Mouse (Mus musculus) T-helper 17 cell (primary cell): ENCODE data around the gene Bmp2k.

Experiments used
- in situ Hi-C, 2 experiments: fragments of 300-600 bp; cut with MboI, MseI; formaldehyde crosslinking; loops; 1 replicate in 1 of 2; 2 replicates in 1 of 2; pipeline ENCODE4 v1.15.1; 2025; ENCODE audit warnings: high pct_unique_total_duplicates in 2 of 2

The Bmp2k gene

GRCm38 (mm10) chr5:96970472-96970848, 27.0 kb upstream of the Bmp2k start:
- in situ Hi-C loops = no loop called here

DNA sequence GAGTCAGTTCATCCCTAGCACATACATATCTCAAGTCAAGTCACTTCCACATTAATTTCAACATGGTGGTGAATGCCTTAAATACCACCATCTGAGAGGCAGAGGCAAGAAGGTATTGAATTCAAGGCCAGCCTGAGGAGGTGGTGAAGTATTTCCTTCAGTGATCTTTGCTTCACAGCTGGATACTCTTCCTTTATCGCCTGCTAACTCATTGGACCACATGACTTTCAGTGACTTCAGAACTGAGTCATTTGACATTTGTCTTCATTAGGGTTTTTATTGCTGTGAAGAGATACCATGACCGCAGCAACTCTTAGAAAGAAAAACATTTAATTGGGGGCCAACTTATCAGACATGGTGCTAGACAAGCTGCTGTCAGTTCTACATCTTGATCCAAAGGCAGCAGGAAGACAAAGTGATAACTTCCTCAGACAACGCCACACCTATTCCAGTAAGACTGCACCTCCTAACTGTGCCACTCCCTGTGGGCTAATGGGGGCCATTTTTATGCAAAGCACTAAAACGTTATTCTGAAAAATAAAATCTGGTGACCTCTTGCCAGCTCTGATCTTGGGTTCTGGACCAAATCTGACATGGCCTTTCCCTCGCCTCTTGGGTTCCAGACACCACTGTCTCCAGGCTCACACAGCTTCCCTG, 24.9 kb upstream of the Bmp2k start:
- in situ Hi-C loops = no loop called here

- in situ Hi-C loops = no loop called here
These were observed 23.8 kb upstream of the Bmp2k start for GRCm38 (mm10) chr5:96973714-96974113.

GRCm38 (mm10) chr5:96974661-96975060, 22.8 kb upstream of the Bmp2k start:
- in situ Hi-C loops = no loop called here

GRCm38 (mm10) chr5:96975112-96975511, 22.4 kb upstream of the Bmp2k start:
- in situ Hi-C loops = no loop called here

DNA sequence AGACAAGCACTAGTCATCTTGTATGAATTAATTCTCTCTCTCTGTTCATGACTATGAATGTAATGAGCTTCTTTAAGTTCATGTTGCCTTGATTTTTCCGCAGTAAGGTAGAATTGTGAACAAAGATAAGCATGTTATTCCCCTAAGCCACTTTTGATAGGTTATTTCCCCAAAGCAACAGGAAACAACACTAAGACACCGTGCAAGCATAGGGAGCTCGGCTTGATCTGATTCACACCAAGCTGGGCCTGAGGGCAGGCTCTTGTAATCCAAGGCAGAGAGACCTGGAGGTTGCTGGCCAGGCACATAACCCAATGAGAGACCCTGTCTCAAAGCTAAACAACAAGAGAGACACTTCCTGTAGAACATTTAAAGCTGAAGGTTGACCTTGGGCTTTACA, 21.3 kb upstream of the Bmp2k start:
- in situ Hi-C loops = no loop called here

DNA sequence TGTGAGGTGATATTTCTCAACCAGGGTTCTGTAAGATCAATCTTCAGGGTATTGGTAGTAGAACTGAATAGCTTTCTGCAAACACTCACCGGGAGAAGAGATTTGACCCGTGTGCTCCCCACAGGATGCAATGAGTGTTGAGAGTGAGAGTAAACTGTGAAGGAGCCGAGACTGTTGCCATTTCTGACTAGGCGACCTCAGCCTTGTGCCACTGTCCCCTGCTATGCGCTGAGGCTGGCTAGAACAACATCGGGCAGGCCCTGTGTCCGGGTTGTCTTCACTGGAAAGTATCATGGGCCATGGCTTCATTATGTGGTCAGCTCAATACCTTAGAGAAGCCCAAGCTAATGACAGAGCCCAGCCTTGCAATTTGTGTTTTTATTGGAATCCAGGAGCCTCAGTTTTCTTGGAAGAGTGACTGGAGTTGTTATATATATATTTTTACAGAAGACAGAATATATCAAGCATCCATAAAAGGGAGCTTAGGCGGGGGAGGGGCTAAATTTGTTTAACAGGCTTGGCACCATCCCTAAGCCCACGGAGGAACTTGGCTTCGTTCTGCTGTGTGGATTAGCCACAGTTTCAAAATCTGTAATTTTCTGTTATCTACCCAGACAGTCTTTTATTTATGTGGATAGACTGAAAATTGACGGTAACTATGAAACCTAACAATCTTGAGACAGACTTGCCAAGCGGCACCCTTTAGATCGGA, 18.0 kb upstream of the Bmp2k start:
- in situ Hi-C loops = no loop called here

DNA sequence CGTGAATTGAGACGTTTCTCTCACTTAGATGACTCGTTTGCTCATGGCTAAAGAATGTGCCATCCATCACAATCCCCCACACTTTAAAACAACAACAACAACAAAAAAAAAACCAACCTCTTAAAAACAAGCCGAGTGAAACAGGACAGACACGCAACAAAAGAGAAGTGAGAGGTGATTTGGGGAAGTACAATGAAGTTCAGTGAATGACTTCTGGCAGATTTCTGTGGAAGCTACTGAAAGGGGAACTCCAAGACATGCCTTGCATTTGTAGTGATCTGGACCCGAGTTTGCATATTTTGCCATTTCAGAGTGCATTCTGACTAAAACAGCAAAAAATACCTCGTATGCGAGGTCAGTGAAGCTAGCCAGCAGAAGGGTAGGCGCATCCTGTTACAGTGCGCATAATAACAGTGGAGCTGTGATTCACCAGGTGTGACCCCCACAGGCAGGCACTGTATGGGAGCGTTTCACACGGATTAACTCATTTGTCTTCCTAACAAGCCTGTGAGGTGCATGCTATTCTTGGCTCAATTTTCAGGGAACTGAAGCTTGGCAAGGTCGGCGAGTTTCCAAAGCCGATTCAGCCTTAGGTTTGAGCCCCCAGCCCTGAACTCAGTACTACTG, 17.4 kb upstream of the Bmp2k start:
- in situ Hi-C loops = no loop called here

- in situ Hi-C loops = no loop called here
These were observed 15.5 kb upstream of the Bmp2k start for GRCm38 (mm10) chr5:96981987-96982386.

DNA sequence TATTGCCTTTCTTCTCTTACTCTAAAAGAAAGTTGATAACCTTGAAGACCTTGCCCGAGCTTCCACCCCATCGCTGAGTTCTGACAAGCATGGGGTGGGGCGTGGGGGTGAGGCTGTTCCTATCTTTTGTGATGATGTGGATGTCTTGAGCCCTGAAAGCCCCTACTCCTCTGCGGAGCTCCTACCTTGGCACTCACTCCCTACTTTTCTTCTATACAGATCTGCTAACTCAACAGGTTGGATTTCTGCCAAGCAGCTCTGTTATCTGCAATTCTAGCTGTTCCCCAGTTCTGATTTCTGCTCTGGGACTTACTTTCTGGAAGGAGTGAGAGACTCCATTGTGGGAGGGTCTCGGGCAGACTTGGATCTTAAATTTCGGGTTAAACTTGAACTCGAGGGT, 14.3 kb upstream of the Bmp2k start:
- in situ Hi-C loops = no loop called here

- in situ Hi-C loops = no loop called here
These were observed 10.6 kb upstream of the Bmp2k start for GRCm38 (mm10) chr5:96986850-96987249.

DNA sequence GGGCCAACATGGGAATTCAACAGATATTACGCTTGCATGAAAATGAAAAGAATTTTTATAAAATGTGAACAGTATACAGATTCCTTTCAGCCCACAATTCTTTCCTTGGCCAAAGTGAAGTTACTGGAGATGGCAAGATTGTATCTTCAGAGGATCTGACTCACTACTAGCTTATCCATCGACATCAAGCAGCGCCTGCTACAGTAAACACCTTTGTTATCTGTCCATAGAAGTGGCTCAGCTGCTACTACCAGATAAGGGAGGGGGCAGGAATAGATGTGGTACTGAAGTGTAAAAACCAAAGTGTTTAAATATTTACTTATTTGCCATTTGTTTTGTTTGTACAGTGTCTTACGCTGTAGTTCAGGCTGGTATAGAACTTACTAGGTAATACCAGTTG, 8.6 kb upstream of the Bmp2k start:
- in situ Hi-C loops = no loop called here

DNA sequence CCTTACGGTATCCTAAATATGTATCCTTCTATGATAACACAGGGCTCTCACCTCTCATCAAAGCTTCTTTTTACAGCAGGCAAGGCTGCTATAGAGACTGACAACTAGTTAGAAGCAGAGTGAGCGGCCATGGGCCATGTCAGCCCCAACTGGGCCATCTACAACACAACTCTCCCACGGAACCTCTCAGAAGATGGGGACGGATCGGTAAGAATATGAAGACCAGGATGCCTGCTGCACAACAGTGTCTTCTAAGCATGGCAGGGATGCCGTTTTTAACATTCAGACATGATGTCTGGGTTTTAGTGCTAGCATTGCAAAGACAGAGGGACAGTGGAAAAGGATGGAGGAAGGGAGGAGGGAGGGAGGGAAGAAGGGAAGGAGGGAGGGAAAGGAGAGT, 6.3 kb upstream of the Bmp2k start:
- in situ Hi-C loops = no loop called here

- in situ Hi-C loops = no loop called here
These were observed 4.8 kb upstream of the Bmp2k start for GRCm38 (mm10) chr5:96992651-96993050.

GRCm38 (mm10) chr5:96993057-96993456, 4.4 kb upstream of the Bmp2k start:
- in situ Hi-C loops = no loop called here

- in situ Hi-C loops = no loop called here
These were observed 1.7 kb upstream of the Bmp2k start for GRCm38 (mm10) chr5:96995791-96996190.

GRCm38 (mm10) chr5:96996401-96997309, 834 bp upstream of the Bmp2k start:
- in situ Hi-C loops = no loop called here

- in situ Hi-C loops = no loop called here
These were observed 495 bp downstream of the Bmp2k start for GRCm38 (mm10) chr5:96997802-96998565.

GRCm38 (mm10) chr5:96998566-96998907, 1.0 kb downstream of the Bmp2k start:
- in situ Hi-C loops = no loop called here

DNA sequence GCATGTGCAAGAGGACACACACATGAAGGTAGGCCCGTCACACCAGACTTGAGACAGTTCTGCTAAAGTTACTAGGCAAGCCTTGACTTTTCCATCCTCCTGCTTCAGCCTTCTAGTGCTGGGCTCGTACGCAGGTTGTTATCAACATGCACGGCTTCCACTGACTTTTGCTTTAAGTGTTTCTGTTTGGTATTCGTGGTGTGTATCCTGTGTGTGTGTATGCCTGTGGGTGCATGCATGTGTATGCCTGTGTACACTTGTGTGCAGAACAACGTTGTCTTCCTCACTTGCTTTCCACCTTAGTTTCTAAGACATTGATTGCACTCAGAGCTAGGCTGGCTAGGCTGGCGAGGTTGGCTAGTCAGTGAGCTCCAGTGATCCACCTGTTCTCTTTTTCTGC, 2.1 kb downstream of the Bmp2k start:
- in situ Hi-C loops = no loop called here

GRCm38 (mm10) chr5:97000524-97000923, 3.0 kb downstream of the Bmp2k start:
- in situ Hi-C loops = loop anchor here (5.0 to 25.0 kb wide), 3 partner anchors 83 to 1037 kb away; partner anchors contain the start of gene Antxr2 (in 1 of the 2)
